Mouse (Mus musculus) limb, embryonic 12.5 days (tissue): ENCODE results near the gene Rpia. TPM values are rescaled to one million over a fixed set of nuclear protein-coding genes. Genes with fewer than 3 reads are reported as not detected.

Experiments
- ATAC-seq: fragments of 200-750 bp; cut with Nextera tagmentation; 2 replicates; pipeline ENCODE4 v1.8.0; 2017; ENCODE audit warnings: low read depth, moderate TSS enrichment; ENCODE audit not compliant: insufficient number of reproducible peaks, insufficient read depth, low FRiP score, low TSS enrichment
- H3K27ac ChIP-seq: fragments of 300-500 bp; sonication (generic); 2 replicates; pipeline ENCODE4 v1.5.1; 2016; ENCODE audit warnings: mild to moderate bottlenecking, moderate library complexity
- H3K27me3 ChIP-seq: fragments of 300-500 bp; sonication (generic); 2 replicates; pipeline ENCODE4 v1.6.1; 2016; ENCODE audit warnings: mild to moderate bottlenecking, moderate library complexity
- H3K36me3 ChIP-seq: fragments of 300-500 bp; sonication (generic); 2 replicates; pipeline ENCODE4 v1.6.1; 2016; ENCODE audit warnings: mild to moderate bottlenecking, moderate library complexity
- H3K4me1 ChIP-seq: fragments of 300-500 bp; sonication (generic); replicated peaks from 2 replicates; pipeline ENCODE4 v1.6.1; 2016
- H3K4me2 ChIP-seq: fragments of 300-500 bp; sonication (generic); 2 replicates; pipeline ENCODE4 v1.6.1; 2016; ENCODE audit warnings: mild to moderate bottlenecking, moderate library complexity
- H3K4me3 ChIP-seq: fragments of 300-500 bp; sonication (generic); replicated peaks from 2 replicates; pipeline ENCODE4 v1.5.1; 2016; ENCODE audit warnings: mild to moderate bottlenecking
- H3K9ac ChIP-seq: fragments of 300-500 bp; sonication (generic); replicated peaks from 2 replicates; pipeline ENCODE4 v1.6.1; 2016; ENCODE audit warnings: mild to moderate bottlenecking, moderate library complexity
- H3K9me3 ChIP-seq: fragments of 300-500 bp; sonication (generic); 2 replicates; pipeline ENCODE4 v1.6.1; 2016; ENCODE audit warnings: mild to moderate bottlenecking, moderate library complexity
- WGBS: fragments of 180-500 bp; shearing (Covaris S2); methylation state at CpG from one replicate; pipeline ENCODE4 v1.1.7; 2016; 5-methylcytosine and 5-hydroxymethylcytosine counted together
- polyA plus RNA-seq: library from polyadenylated mRNA; unstranded; fragments of >200 nt; fragmentation: Nextera tagmentation; extraction: Ambion mirVana; gene quantifications from 2 replicates; pipeline ENCODE4 v1.2.1, GENCODE M21; 2016

Gene Rpia
- polyA plus RNA-seq, 1 experiment from 2014 or later = 3.5 TPM

- ATAC-seq = no peak
- WGBS = 72% methylated on average over 2 of the region's 2 CpGs
- no peaks in the 10 kb centered on the region for H3K36me3 ChIP-seq
Measured at GRCm38 (mm10) chr6:70821566-70821965, 29.5 kb upstream of the Rpia start.

DNA sequence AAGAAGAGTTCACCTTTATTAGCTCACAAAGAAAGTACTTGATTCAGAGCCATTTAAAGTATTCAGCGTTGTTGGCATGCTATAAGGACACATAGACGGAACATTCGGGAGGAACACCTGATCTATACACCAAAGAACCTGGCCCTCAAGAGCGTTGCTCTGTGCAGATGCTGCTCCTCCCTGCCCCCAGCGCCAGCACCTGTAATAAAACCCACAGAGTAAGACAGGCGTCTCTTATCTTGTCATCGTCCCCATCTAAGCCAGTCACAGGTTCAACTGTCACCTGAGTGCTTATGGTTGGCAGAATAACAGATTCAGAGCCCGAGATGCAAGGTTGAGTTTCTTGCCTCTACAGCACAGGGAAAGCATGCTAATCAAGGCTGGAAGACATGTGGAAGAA, 23.4 kb upstream of the Rpia start:
- WGBS = 83% methylated on average over 8 of the region's 8 CpGs
- no peak for ATAC-seq

More at GRCm38 (mm10) chr6:70821566-70821965, 29.5 kb upstream of the Rpia start:
- H3K4me2 ChIP-seq = no peak overlapping the region
- no peak overlapping the region for H3K4me3 ChIP-seq
- H3K4me1 ChIP-seq = peaks cover 7% of the 10 kb centered on the region
- no peak overlapping the region for H3K27ac ChIP-seq
- H3K27me3 ChIP-seq = no peaks in the 10 kb centered on the region
- H3K9me3 ChIP-seq = no peaks in the 10 kb centered on the region
- no peak overlapping the region for H3K9ac ChIP-seq

GRCm38 (mm10) chr6:70814629-70814950, 22.6 kb upstream of the Rpia start:
- no peak overlapping the region for H3K27ac ChIP-seq
- WGBS = 83% methylated on average over 4 of the region's 4 CpGs
- ATAC-seq = no peak
- H3K27me3 ChIP-seq = no peaks in the 10 kb centered on the region
- H3K4me3 ChIP-seq = no peak overlapping the region
- H3K9ac ChIP-seq = no peak overlapping the region
- no peaks in the 10 kb centered on the region for H3K4me1 ChIP-seq
- no peak overlapping the region for H3K4me2 ChIP-seq
- H3K9me3 ChIP-seq = no peaks in the 10 kb centered on the region
- no peaks in the 10 kb centered on the region for H3K36me3 ChIP-seq

More for the DNA sequence above, 23.4 kb upstream of the Rpia start:
- Histone ChIP-seq H3K9ac (no peak overlapping the region), H3K27me3 (no peaks in the 10 kb centered on the region), H3K9me3 (no peaks in the 10 kb centered on the region), H3K27ac (no peak overlapping the region), H3K4me3 (no peak overlapping the region), H3K4me2 (no peak overlapping the region), H3K4me1 (no peaks in the 10 kb centered on the region), H3K36me3 (no peaks in the 10 kb centered on the region)

DNA sequence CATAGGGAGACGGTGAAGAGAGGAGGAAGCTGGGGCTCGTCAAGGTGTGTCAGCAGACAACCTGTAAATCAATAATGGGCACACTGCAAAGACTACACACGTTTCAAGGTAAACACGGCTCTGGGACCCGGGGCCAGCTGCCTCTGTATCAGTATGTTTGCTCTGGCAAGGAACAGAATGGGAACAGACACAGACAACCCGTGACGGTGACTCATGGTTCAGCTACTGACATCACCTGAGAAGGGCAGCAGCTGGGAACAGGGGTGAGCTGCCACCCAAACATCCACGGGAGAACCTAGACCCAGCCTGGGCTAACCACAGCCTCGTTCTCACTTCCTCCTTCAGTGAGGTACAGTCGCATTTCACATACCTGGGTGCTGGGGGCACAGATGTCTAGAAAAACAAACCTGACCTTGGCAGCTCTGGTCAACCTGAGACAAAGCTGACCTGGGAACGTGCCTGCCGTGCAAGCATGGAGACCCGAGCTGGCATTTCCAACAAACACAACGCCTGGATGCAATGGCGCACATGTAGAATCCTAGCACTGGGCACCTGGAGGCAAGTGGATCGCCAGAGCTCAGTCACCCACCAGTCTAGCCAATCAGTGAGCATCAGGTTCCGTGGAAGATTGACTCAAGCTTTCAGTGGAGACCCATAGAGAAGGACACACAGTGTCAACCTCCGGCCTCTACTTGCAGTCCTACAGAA, 22.0 kb upstream of the Rpia start:
- no peak; the same call in 1 of the 2 replicates for ATAC-seq
- no peaks in the 10 kb centered on the region for H3K27me3 ChIP-seq
- no peaks in the 10 kb centered on the region for H3K4me1 ChIP-seq
- no peak overlapping the region for H3K4me3 ChIP-seq
- H3K9me3 ChIP-seq = no peaks in the 10 kb centered on the region
- no peaks in the 10 kb centered on the region for H3K36me3 ChIP-seq
- H3K4me2 ChIP-seq = no peak overlapping the region
- H3K27ac ChIP-seq = no peak overlapping the region
- 83% methylated on average over 18 of the region's 18 CpGs for WGBS
- no peak overlapping the region for H3K9ac ChIP-seq

DNA sequence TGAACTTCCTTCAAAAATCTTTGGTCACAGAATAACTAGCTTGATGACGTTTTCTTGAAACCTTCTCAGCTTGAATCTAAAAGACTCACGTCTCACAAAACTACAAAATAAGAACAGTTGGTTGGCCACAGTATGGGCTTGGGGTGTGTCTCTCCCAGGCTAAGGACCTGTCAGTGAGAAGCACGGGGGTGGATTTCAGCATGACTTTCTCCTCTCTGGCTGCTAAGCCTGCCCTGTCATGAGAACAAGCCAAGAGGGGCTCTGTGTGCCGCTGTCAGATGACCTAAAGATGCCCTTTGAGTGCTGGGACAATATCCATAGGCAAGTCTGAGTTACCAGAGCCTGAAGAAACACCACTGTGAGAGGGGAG, 20.5 kb upstream of the Rpia start:
- no peaks in the 10 kb centered on the region for H3K36me3 ChIP-seq
- no peaks in the 10 kb centered on the region for H3K9me3 ChIP-seq
- 56% methylated on average over 4 of the region's 4 CpGs for WGBS

GRCm38 (mm10) chr6:70811557-70812525, 19.8 kb upstream of the Rpia start:
- 0 out of 2 replicates have a peak, but pooled peaks cover 3% of the 10 kb centered on the region for H3K4me1 ChIP-seq
- no peak for ATAC-seq
- no peaks in the 10 kb centered on the region for H3K27me3 ChIP-seq
- H3K9me3 ChIP-seq = no peaks in the 10 kb centered on the region
- WGBS = 23% methylated on average over 6 of the region's 6 CpGs
- H3K4me2 ChIP-seq = no peak overlapping the region
- H3K9ac ChIP-seq = no peak overlapping the region
- no peak overlapping the region for H3K4me3 ChIP-seq
- H3K36me3 ChIP-seq = no peaks in the 10 kb centered on the region
- no peak overlapping the region for H3K27ac ChIP-seq

More for the DNA sequence above, 20.5 kb upstream of the Rpia start:
- Histone ChIP-seq H3K4me1 (no peaks in the 10 kb centered on the region), H3K4me3 (no peak overlapping the region), H3K9ac (no peak overlapping the region), H3K27me3 (no peaks in the 10 kb centered on the region), H3K4me2 (no peak overlapping the region), H3K27ac (no peak overlapping the region)
- ATAC-seq = no peak

DNA sequence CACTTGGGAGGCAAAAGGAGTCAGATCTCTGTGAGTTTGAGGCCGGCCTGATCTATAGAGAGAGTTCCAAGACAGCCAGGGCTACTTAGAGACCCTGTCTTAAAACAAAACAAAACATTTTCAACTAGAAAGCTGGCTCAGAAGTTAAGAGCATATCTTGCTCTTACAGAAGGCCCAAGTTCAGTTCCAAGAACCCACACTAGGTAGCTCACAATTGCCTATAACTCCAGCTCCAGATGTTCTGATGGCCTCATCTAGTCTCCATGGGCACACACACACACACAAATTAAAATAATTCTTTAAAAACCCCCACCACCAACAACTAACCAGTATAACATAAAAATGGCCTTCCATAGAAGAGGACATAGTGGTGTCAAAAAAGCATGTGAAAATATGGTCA, 18.5 kb upstream of the Rpia start:
- WGBS = 75% methylated on average over 1 of the region's 1 CpGs
- peaks cover 12% of the 10 kb centered on the region; the same call in 1 of the 2 replicates for H3K4me1 ChIP-seq
- no peak for ATAC-seq
- H3K9me3 ChIP-seq = no peaks in the 10 kb centered on the region
- H3K36me3 ChIP-seq = no peaks in the 10 kb centered on the region
- no peak overlapping the region for H3K9ac ChIP-seq
- no peaks in the 10 kb centered on the region for H3K27me3 ChIP-seq
- H3K27ac ChIP-seq = no peak overlapping the region
- no peak overlapping the region for H3K4me2 ChIP-seq
- H3K4me3 ChIP-seq = no peak overlapping the region

GRCm38 (mm10) chr6:70806514-70806912, 14.5 kb upstream of the Rpia start:
- H3K9ac ChIP-seq = no peak overlapping the region
- H3K36me3 ChIP-seq = no peaks in the 10 kb centered on the region
- no peaks in the 10 kb centered on the region for H3K27me3 ChIP-seq
- no peak overlapping the region for H3K4me3 ChIP-seq
- no peaks in the 10 kb centered on the region for H3K9me3 ChIP-seq
- peak; percentile 57 for ATAC-seq
- no peak overlapping the region for H3K27ac ChIP-seq
- H3K4me1 ChIP-seq = peaks cover 12% of the 10 kb centered on the region; the same call in 1 of the 2 replicates
- H3K4me2 ChIP-seq = no peak overlapping the region
- 80% methylated on average over 1 of the region's 1 CpGs for WGBS

DNA sequence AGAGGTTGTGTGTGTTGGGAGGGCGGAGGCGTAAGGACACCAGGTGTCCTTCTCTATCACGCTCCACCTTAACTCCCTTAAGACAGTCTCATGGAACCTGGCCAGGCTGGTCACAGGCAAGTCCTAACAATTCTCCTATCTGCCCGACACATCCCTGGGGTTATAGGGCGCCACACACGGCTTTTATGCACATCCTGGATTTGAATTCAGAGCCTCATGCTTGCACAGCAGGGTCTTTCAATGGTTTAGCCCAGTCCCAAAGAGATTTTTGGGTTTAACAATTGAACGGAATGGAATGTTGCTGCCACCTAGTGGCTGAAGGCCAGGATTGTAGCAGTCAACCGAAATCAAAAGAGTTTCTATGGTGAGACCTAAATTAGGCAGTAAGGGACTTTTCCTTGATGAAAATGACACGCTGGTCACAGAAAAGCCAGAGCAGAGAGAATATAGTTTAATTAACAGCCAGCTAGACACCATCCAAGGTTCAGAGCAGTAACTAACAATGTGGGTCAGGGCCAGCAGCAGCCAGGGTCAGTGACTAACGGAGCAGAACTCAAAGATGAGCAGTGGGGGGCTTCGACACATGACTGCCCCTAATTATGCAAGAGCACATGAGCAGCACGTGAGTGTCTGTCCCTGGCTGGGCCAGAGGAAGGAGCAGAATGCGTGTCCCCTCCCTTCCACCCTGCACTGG, 13.9 kb upstream of the Rpia start:
- Histone ChIP-seq H3K9me3 (no peaks in the 10 kb centered on the region), H3K4me3 (no peak overlapping the region), H3K4me1 (peaks cover 12% of the 10 kb centered on the region; the same call in 1 of the 2 replicates), H3K9ac (no peak overlapping the region), H3K27ac (no peak overlapping the region), H3K27me3 (no peaks in the 10 kb centered on the region), H3K4me2 (peak overlapping the region; percentile 33), H3K36me3 (no peaks in the 10 kb centered on the region)
- peak; percentile 70 for ATAC-seq
- WGBS = 20% methylated on average over 13 of the region's 13 CpGs

GRCm38 (mm10) chr6:70805267-70805666, 13.2 kb upstream of the Rpia start:
- Histone ChIP-seq H3K4me2 (peak overlapping the region; percentile 9), H3K27me3 (no peaks in the 10 kb centered on the region), H3K27ac (no peak overlapping the region), H3K4me3 (no peak overlapping the region), H3K4me1 (peaks cover 12% of the 10 kb centered on the region; the same call in 1 of the 2 replicates), H3K36me3 (no peaks in the 10 kb centered on the region), H3K9me3 (no peaks in the 10 kb centered on the region), H3K9ac (no peak overlapping the region)
- WGBS = 14% methylated on average over 7 of the region's 7 CpGs
- 0 out of 2 replicates have a peak, but pooled peaks have one; percentile 27 for ATAC-seq

- Histone ChIP-seq H3K4me2 (peak overlapping the region; percentile 9; the same call in 1 of the 2 replicates), H3K36me3 (no peaks in the 10 kb centered on the region), H3K27ac (no peak overlapping the region), H3K4me1 (peaks cover 12% of the 10 kb centered on the region; the same call in 1 of the 2 replicates), H3K9ac (no peak overlapping the region), H3K27me3 (no peaks in the 10 kb centered on the region), H3K4me3 (no peak overlapping the region), H3K9me3 (no peaks in the 10 kb centered on the region)
- no peak for ATAC-seq
- 27% methylated on average over 3 of the region's 3 CpGs for WGBS
Measured at GRCm38 (mm10) chr6:70804632-70805031, 12.6 kb upstream of the Rpia start.
